18 mouse cellular contexts compared by ENCODE assay signal in genomic region chr5:74164547-74164946, GRCm38 (mm10). TPM values are rescaled to one million over a fixed set of nuclear protein-coding genes. Genes with fewer than 3 reads are reported as not detected.
DNase-seq lines count a peak whose midpoint lies in the region; ATAC-seq and TF ChIP-seq lines count a peak whose summit lies in the region.
"Had no signal": no experiment of that assay in that cellular context is flagged by ENCODE, and none has a peak within 500 bp of the region (broad histone marks: within the 10 kb centered on the region; RNA-seq: fewer than 3 reads in every experiment).

No protein-coding gene starts in this region.

- peak; percentile 38; the same call in 1 of the 2 replicates for TF ChIP-seq EP300 in CH12.LX (IDR thresholded peaks at IDR 0.05; ENCODE audit: low read length)

- dilution Hi-C loops in CH12.LX (cut with MboI; ENCODE audit: extremely low pct_ligation_motif_present, extremely low pct_unique_long_range_greater_than_20kb, low sequenced_read_pairs): no loop called here

- H3K4me1 ChIP-seq in CH12.LX (ENCODE audit: control insufficient read depth in 1 of 2, insufficient read depth in 2 of 2): peaks cover 8 to 39% of the 10 kb centered on the region in 2 experiments

- in situ Hi-C loops in CH12.LX (cut with MboI; ENCODE audit: low pct_ligation_motif_present, low pct_unique_long_range_greater_than_20kb, low sequenced_read_pairs): no loop called here

- H3K9me3 ChIP-seq in CH12.LX (replicated peaks; ENCODE audit: low read length): no peaks in the 10 kb centered on the region
- H3K9me3 ChIP-seq: forebrain, embryonic 13.5 days; hindbrain, embryonic 12.5 days had no signal

- no peak overlapping the region for H3K4me2 ChIP-seq in CH12.LX (ENCODE audit: insufficient read depth, low read depth, poor library complexity, severe bottlenecking)
- H3K4me2 ChIP-seq: forebrain, embryonic 13.5 days; hindbrain, embryonic 12.5 days had no signal

- H3K4me3 ChIP-seq in CH12.LX (replicated peaks in 1 of 3; ENCODE audit: low read depth in 2 of 3, low read length in 2 of 3, poor library complexity in 1 of 3): no peak overlapping the region
- H3K4me3 ChIP-seq: forebrain, embryonic 13.5 days; hindbrain, embryonic 12.5 days had no signal

- peak; percentile 20 for DNase-seq in layer of hippocampus, adult 9-11 months
- DNase-seq in layer of hippocampus, postnatal 36 days: no peak
- DNase-seq in CH12.LX (ENCODE audit: extremely low read depth): peak; percentile 41
- DNase-seq in splenic B cell, adult 2 months (ENCODE audit: low read depth, low spot score): peak; percentile 5
- DNase-seq in urinary bladder, adult 2 months (ENCODE audit: low spot score): no peak
- DNase-seq: adrenal gland, postnatal 10 days; cerebellum, adult 11-12 months; cerebellum, adult 9-10 months; cerebellum, postnatal 25 days; forebrain, postnatal 0 days; gastrocnemius, postnatal 14 days; heart, postnatal 10 days; heart, postnatal 4 days had no signal

- no peak overlapping the region for H3K9ac ChIP-seq in CH12.LX (ENCODE audit: insufficient read depth, low read depth)
- H3K9ac ChIP-seq: forebrain, embryonic 13.5 days; forebrain, postnatal 0 days; hindbrain, embryonic 12.5 days had no signal

- H3K27me3 ChIP-seq in CH12.LX (replicated peaks): no peaks in the 10 kb centered on the region
- H3K27me3 ChIP-seq in splenic B cell, adult 2 months (ENCODE audit: control insufficient read depth, insufficient read depth, low read length, poor library complexity, severe bottlenecking): no peaks in the 10 kb centered on the region
- H3K27me3 ChIP-seq: forebrain, embryonic 13.5 days; hindbrain, embryonic 12.5 days had no signal

- no peak for TF ChIP-seq POLR2A in CH12.LX (IDR thresholded peaks at IDR 0.05; ENCODE audit: low read depth, low read length)

- no peaks in the 10 kb centered on the region for H3K79me2 ChIP-seq in CH12.LX (replicated peaks; ENCODE audit: control insufficient read depth, extremely low read depth, insufficient read depth, poor library complexity, severe bottlenecking)

- H3K36me3 ChIP-seq in CH12.LX (replicated peaks in 1 of 2; ENCODE audit: control insufficient read depth in 1 of 2, insufficient read depth in 1 of 2, low read length in 1 of 2): no peaks in the 10 kb centered on the region
- H3K36me3 ChIP-seq in splenic B cell, adult 2 months (ENCODE audit: control insufficient read depth, insufficient read depth, low read length, poor library complexity, severe bottlenecking): no peaks in the 10 kb centered on the region
- H3K36me3 ChIP-seq: hindbrain, embryonic 12.5 days had no signal

- no peak for TF ChIP-seq CTCF in CH12.LX (conservative IDR thresholded peaks at IDR 0.05 in 1 of 2, IDR thresholded peaks at IDR 0.05 in 1 of 2; ENCODE audit: low read depth in 2 of 2, low read length in 2 of 2)

- no peak for TF ChIP-seq RAD21 in CH12.LX (IDR thresholded peaks at IDR 0.05; ENCODE audit: low read depth, low read length)

- H3K27ac ChIP-seq in CH12.LX (ENCODE audit: insufficient read depth, low read depth): no peak overlapping the region
- H3K27ac ChIP-seq: forebrain, embryonic 13.5 days; hindbrain, embryonic 12.5 days had no signal

- ATAC-seq in granulocyte monocyte progenitor cell, adult 5-6 weeks (replicated peaks; ENCODE audit: poor library complexity, severe bottlenecking): peak; percentile 43
- no peak for ATAC-seq in megakaryocyte-erythroid progenitor cell, adult 5-6 weeks (replicated peaks; ENCODE audit: low FRiP score, low TSS enrichment, poor library complexity, severe bottlenecking)
- ATAC-seq: forebrain, embryonic 13.5 days; forebrain, postnatal 0 days; hindbrain, embryonic 16.5 days had no signal

TF ChIP-seq in CH12.LX, 34 proteins besides CTCF, POLR2A, EP300 and RAD21:
- TF ChIP-seq IRF4 (IDR thresholded peaks at IDR 0.05; ENCODE audit: low read depth, low read length) (0 out of 2 replicates have a peak, but pooled peaks have one; percentile 23), JUN (IDR thresholded peaks at IDR 0.05; ENCODE audit: insufficient read depth, low read depth, low read length) (no peak), ZMIZ1 (IDR thresholded peaks at IDR 0.05; ENCODE audit: low read depth, low read length) (no peak), CHD1 (IDR thresholded peaks at IDR 0.05; ENCODE audit: low read depth, low read length) (no peak)

RNA-seq across cellular contexts. Expression of gene Rasl11b, which starts 30.5 kb away (rescaled TPM):
- 10 to 100 TPM; 72.7 to 74.2 TPM for total RNA-seq in layer of hippocampus, postnatal 36 days (2021)
- total RNA-seq in CH12.LX (2012; rRNA removed): 0.21 and 0.25 TPM in 2 replicates
- 0.34 and 0.60 TPM in 2 replicates for total RNA-seq in CH12.LX (2014; rRNA removed)
- 2.7 and 2.9 TPM in 2 replicates for polyA plus RNA-seq in CH12.LX (2012; ENCODE audit: insufficient read length, low read depth)
- total RNA-seq in granulocyte monocyte progenitor cell, adult 5-6 weeks (2014; fragmentation: Nextera tagmentation): not detected in 2 replicates
- 0.99 and 1.8 TPM in 2 replicates for total RNA-seq in granulocyte monocyte progenitor cell, adult 5-6 weeks (2017)
- total RNA-seq in megakaryocyte-erythroid progenitor cell, adult 5-6 weeks (2014; fragmentation: Nextera tagmentation): not detected in 2 replicates
- 0.14 TPM in 1 of 2 replicates, not detected in the other for total RNA-seq in megakaryocyte-erythroid progenitor cell, adult 5-6 weeks (2017)
- polyA plus RNA-seq in urinary bladder, adult 2 months (2012; rRNA removed): 88.0 and 114 TPM in 2 replicates

Comparison
In these comparisons a context has a peak if more than half of its experiments do, and no peak if none do; other contexts are left out.
1. DNase-seq: peak in layer of hippocampus, adult 9-11 months (single experiment), CH12.LX (single experiment) and splenic B cell, adult 2 months (single experiment); none in layer of hippocampus, postnatal 36 days (0 of 2) and urinary bladder, adult 2 months (single experiment).
2. RNA of gene Rasl11b, which starts 30.5 kb away (total RNA-seq): 72.7 to 74.2 TPM in layer of hippocampus, postnatal 36 days; 0.99 to 1.8 TPM in granulocyte monocyte progenitor cell, adult 5-6 weeks, 0.21 to 0.60 TPM in CH12.LX and 0.14 TPM in megakaryocyte-erythroid progenitor cell, adult 5-6 weeks; every median in the first group is over 10 times any median in the second.